Mouse (Mus musculus) limb, embryonic 12.5 days (tissue): ENCODE data around the gene Serpina3a. TPM values are rescaled to one million over a fixed set of nuclear protein-coding genes. Genes with fewer than 3 reads are reported as not detected.

Source experiments
- ATAC-seq: fragments of 200-750 bp; cut with Nextera tagmentation; 2 replicates; pipeline ENCODE4 v1.8.0; 2017; ENCODE audit warnings: low read depth, moderate TSS enrichment; ENCODE audit not compliant: insufficient number of reproducible peaks, insufficient read depth, low FRiP score, low TSS enrichment
- H3K27ac ChIP-seq: fragments of 300-500 bp; sonication (generic); 2 replicates; pipeline ENCODE4 v1.5.1; 2016; ENCODE audit warnings: mild to moderate bottlenecking, moderate library complexity
- H3K27me3 ChIP-seq: fragments of 300-500 bp; sonication (generic); 2 replicates; pipeline ENCODE4 v1.6.1; 2016; ENCODE audit warnings: mild to moderate bottlenecking, moderate library complexity
- H3K36me3 ChIP-seq: fragments of 300-500 bp; sonication (generic); 2 replicates; pipeline ENCODE4 v1.6.1; 2016; ENCODE audit warnings: mild to moderate bottlenecking, moderate library complexity
- H3K4me1 ChIP-seq: fragments of 300-500 bp; sonication (generic); replicated peaks from 2 replicates; pipeline ENCODE4 v1.6.1; 2016
- H3K4me2 ChIP-seq: fragments of 300-500 bp; sonication (generic); 2 replicates; pipeline ENCODE4 v1.6.1; 2016; ENCODE audit warnings: mild to moderate bottlenecking, moderate library complexity
- H3K4me3 ChIP-seq: fragments of 300-500 bp; sonication (generic); replicated peaks from 2 replicates; pipeline ENCODE4 v1.5.1; 2016; ENCODE audit warnings: mild to moderate bottlenecking
- H3K9ac ChIP-seq: fragments of 300-500 bp; sonication (generic); replicated peaks from 2 replicates; pipeline ENCODE4 v1.6.1; 2016; ENCODE audit warnings: mild to moderate bottlenecking, moderate library complexity
- H3K9me3 ChIP-seq: fragments of 300-500 bp; sonication (generic); 2 replicates; pipeline ENCODE4 v1.6.1; 2016; ENCODE audit warnings: mild to moderate bottlenecking, moderate library complexity
- WGBS: fragments of 180-500 bp; shearing (Covaris S2); methylation state at CpG from one replicate; pipeline ENCODE4 v1.1.7; 2016; 5-methylcytosine and 5-hydroxymethylcytosine counted together
- polyA plus RNA-seq: library from polyadenylated mRNA; unstranded; fragments of >200 nt; fragmentation: Nextera tagmentation; extraction: Ambion mirVana; gene quantifications from 2 replicates; pipeline ENCODE4 v1.2.1, GENCODE M21; 2016

Serpina3a gene
- polyA plus RNA-seq, 1 experiment from 2014 or later, result not detected

DNA sequence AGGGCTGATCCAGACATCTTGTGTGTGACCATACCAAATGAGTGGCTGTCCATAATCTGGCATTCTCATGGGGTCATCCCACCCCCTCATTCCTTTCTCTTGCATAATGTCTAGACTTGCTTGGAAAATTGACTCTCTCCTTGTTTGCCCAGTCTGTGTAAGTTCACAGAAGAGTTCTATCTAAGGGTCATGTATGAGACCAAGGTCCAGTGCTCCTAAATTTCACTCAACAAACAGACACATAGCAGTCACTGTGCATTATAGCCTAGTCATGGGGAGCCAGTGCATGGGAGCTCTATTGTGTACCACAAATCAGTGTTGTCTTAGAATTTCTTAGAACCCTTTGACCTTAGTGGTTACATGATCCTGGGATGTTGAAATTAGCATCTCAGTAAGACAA lies 5.6 kb upstream of the Serpina3a start:
- H3K27ac ChIP-seq, result no peak overlapping the region
- H3K36me3 ChIP-seq, result no peaks in the 10 kb centered on the region
- H3K4me1 ChIP-seq, result no peaks in the 10 kb centered on the region
- H3K4me2 ChIP-seq, result no peak overlapping the region
- ATAC-seq, result no peak
- H3K9me3 ChIP-seq, result no peaks in the 10 kb centered on the region
- no peaks in the 10 kb centered on the region for H3K27me3 ChIP-seq
- H3K4me3 ChIP-seq, result no peak overlapping the region
- H3K9ac ChIP-seq, result no peak overlapping the region

DNA sequence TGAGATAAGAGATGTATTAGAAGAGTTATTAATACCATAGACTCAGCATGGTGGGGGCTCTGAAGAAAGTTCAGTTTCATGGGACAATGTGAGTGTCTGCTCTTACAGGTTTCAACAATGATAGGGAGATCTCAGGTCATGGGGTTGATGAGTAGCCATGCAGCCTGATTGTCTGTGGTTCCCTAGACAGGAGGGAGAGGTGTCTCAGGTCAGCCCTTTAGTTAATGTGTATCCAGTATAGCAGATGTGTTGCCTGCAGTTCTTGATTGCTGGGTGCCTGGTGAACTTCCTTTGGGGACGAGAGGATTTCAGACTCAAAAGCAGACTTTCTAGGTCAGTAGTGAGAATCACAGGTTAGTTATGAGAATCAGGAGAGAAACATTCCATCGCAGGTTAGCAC lies 4.0 kb upstream of the Serpina3a start:
- no peak overlapping the region for H3K27ac ChIP-seq
- H3K27me3 ChIP-seq, result no peaks in the 10 kb centered on the region
- ATAC-seq, result no peak
- H3K4me2 ChIP-seq, result no peak overlapping the region
- H3K4me3 ChIP-seq, result no peak overlapping the region
- no peak overlapping the region for H3K9ac ChIP-seq
- H3K9me3 ChIP-seq, result no peaks in the 10 kb centered on the region
- WGBS, result 79% methylated on average over 2 of the region's 2 CpGs
- no peaks in the 10 kb centered on the region for H3K36me3 ChIP-seq
- H3K4me1 ChIP-seq, result no peaks in the 10 kb centered on the region

DNA sequence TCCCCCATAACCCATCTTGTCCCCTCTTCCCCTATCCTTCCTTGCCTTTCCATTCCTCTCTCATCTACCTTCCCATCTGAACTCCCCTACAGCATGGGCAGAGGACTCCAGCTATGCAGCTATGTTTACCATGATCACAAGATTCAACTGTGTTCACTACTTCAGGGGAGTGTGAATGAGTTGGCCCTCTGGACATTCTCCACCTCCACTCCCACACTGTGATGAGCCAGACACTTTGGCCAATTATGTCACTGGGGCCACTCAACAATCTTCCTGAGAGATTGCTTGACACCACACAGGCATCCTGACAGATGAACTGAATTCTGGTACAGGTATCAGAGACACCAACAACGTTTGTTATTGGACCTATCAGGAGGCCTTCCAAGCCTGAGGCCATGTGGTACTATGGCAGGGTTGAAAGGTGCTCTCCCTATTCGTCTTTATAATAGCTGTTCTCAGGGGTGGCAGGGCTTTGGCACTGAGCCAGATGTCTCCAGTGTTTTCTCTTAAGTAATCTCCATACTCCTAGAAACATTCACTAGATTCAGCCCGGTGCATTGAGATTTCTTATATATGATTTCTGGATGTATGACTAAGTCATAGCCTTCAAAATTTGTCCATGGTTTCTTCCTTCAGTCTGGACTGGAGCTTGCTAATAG lies 2.5 kb downstream of the Serpina3a start:
- Histone ChIP-seq H3K4me1 (no peaks in the 10 kb centered on the region), H3K4me3 (no peak overlapping the region), H3K36me3 (no peaks in the 10 kb centered on the region), H3K9ac (no peak overlapping the region), H3K4me2 (no peak overlapping the region), H3K27ac (no peak overlapping the region), H3K27me3 (no peaks in the 10 kb centered on the region), H3K9me3 (no peaks in the 10 kb centered on the region)
- 58% methylated on average over 3 of the region's 3 CpGs for WGBS
- ATAC-seq, result no peak

DNA sequence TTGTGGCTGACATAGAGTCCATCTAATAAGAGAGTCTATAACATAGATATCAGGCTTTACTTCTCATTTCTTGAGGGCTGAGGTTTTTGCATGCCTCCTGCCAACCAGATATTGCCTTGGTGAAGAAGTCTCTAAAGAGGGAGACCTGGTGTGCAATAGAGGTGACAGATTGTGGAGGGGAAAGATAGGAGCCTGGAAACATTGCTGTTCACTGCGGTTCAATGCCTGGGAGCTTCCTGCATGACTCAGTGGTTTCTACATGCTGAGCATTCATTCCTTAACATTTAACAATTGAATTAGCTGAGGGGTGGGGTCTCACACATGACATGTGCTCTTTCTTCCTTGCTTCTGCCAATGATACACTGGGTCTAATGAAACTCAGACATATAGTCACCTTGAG lies 10.6 kb downstream of the Serpina3a start:
- ATAC-seq, result no peak
- Histone ChIP-seq H3K27me3 (no peaks in the 10 kb centered on the region), H3K9me3 (no peaks in the 10 kb centered on the region), H3K4me3 (no peak overlapping the region), H3K27ac (no peak overlapping the region), H3K9ac (no peak overlapping the region), H3K4me1 (no peaks in the 10 kb centered on the region), H3K4me2 (no peak overlapping the region), H3K36me3 (no peaks in the 10 kb centered on the region)
- WGBS, result 78% methylated on average over 1 of the region's 1 CpGs

DNA sequence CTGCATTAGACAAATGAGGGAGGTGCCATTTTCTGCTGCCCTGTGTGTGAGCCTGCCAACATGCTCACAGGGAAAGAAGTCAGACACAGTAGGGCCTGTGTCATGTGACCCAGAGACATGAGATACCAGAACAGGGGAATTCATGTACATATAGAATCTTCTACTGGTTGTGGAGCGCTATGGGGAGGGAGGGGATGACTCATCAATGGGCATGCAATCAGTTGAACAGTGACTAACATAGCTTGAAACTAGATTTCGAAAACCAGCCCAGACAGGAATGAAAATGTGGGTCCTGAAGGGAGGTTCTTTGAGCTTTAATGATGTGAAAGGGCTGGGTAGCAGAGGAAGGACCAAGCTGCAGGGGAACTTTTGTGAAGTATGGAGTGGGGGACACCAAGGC lies 11.5 kb downstream of the Serpina3a start:
- 92% methylated on average over 2 of the region's 2 CpGs for WGBS
- Histone ChIP-seq H3K9me3 (no peaks in the 10 kb centered on the region), H3K4me1 (no peaks in the 10 kb centered on the region), H3K27ac (no peak overlapping the region), H3K27me3 (no peaks in the 10 kb centered on the region), H3K4me2 (no peak overlapping the region), H3K9ac (no peak overlapping the region), H3K36me3 (no peaks in the 10 kb centered on the region), H3K4me3 (no peak overlapping the region)
- no peak for ATAC-seq

DNA sequence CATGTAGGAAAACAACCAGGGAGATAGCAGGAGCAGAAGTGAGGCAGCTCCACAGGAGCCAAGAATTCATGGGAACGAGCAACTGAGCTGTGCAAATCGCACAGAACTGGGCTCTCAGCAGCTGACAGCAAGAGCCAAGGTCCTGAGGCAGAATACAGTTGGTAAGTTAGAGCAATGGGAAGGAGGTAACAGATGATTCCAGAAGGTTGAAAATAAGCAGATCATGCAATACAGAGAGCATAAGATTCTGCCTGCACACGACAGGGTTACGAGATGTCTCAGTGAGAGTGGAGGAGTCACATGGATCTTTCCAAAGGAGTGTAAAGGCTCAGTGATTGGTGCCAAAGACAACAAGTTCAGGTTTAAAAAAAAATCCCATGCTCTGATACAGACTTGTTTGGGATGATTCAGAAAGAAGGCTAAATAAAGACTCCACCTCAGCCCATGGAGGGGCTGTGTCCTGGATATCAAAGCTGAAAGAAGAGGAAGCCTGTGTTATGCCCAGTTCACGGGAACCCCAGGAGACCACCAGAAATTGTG lies 12.6 kb downstream of the Serpina3a start:
- H3K4me1 ChIP-seq, result no peaks in the 10 kb centered on the region
- no peak overlapping the region for H3K4me2 ChIP-seq
- H3K9me3 ChIP-seq, result no peaks in the 10 kb centered on the region
- no peaks in the 10 kb centered on the region for H3K27me3 ChIP-seq
- no peak for ATAC-seq
- no peak overlapping the region for H3K4me3 ChIP-seq
- H3K9ac ChIP-seq, result no peak overlapping the region
- no peak overlapping the region for H3K27ac ChIP-seq
- no peaks in the 10 kb centered on the region for H3K36me3 ChIP-seq
- WGBS, result 86% methylated on average over 5 of the region's 5 CpGs

DNA sequence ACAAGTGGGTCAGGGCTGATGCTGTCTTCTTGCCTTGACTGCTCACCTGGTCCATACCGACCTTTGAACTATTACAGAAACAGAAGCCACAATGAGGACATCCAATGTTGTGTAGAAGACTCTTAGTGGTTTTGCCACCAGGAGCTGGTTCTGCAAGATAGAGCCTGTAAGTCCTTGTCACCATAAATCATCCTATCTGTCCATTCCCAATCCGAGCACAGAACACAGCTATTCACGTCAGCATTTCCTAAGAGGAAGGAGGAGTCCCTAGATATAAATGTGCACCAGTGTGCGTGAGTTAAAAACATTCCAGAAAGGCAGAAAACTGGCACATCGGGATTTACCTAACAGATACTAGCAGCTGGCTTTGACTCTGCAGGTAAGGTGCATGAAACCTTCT lies 15.2 kb downstream of the Serpina3a start, which contains the start of gene Serpina3b:
Gene Serpina3b, plus strand, starts transcription at position 301 of the 400 bp plus-strand sequence.
- Histone ChIP-seq H3K4me2 (no peak within 1 kb of the TSS), H3K9ac (no peak within 1 kb of the TSS), H3K9me3 (no peaks in the 10 kb centered on the region), H3K27me3 (no peaks in the 10 kb centered on the region), H3K36me3 (no peaks in the 10 kb centered on the region), H3K4me1 (no peaks in the 10 kb centered on the region), H3K27ac (no peak within 1 kb of the TSS), H3K4me3 (no peak within 1 kb of the TSS)
- WGBS, result 74% methylated on average over 5 of the region's 5 CpGs
- no peak for ATAC-seq

DNA sequence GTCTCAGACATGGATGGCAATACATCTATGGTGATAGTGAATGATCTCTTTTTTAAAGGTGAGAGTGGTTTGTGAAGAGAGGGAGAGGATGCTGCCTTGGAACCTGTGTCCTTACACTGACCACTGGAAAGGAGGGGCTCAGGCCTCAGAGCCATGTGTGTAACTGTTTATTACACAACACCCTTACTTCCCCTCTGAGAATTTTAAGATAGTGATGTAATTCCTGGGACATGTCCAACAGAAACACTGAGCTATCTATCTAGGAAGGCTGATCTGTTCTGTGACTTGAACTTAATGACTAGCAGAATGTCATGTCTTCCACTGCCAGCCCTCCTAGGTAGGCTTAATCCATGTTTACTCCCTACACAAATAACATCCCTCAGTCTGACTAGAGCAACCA lies 18.5 kb downstream of the Serpina3a start:
- no peak overlapping the region for H3K9ac ChIP-seq
- H3K27ac ChIP-seq, result no peak overlapping the region
- no peaks in the 10 kb centered on the region for H3K4me1 ChIP-seq
- H3K27me3 ChIP-seq, result no peaks in the 10 kb centered on the region
- no peak for ATAC-seq
- H3K9me3 ChIP-seq, result no peaks in the 10 kb centered on the region
- no peak overlapping the region for H3K4me3 ChIP-seq
- H3K4me2 ChIP-seq, result no peak overlapping the region
- H3K36me3 ChIP-seq, result no peaks in the 10 kb centered on the region

DNA sequence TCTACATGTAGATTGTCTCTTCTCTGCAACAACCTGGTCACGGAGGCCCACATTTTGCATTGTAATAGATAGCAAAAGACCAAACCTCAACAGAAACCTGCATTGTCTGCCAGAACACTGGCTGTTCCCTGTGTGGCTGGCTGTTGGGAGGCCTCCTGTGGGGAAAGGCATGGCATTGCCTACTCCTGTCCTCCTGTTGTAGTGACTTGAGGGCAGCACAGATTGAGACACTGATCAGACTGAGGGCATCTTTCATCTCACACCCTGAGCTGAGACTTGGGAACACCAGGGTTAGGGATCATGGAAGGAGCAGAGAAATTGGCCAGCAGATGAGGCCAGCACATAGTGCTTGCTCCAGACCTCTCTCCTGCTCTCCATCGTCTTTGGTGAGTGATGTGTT lies 25.7 kb downstream of the Serpina3a start:
- Histone ChIP-seq H3K4me1 (no peaks in the 10 kb centered on the region), H3K9me3 (no peaks in the 10 kb centered on the region), H3K27me3 (no peaks in the 10 kb centered on the region), H3K4me2 (no peak overlapping the region), H3K9ac (no peak overlapping the region), H3K36me3 (no peaks in the 10 kb centered on the region), H3K27ac (no peak overlapping the region), H3K4me3 (no peak overlapping the region)
- no peak for ATAC-seq
- 82% methylated on average over 2 of the region's 2 CpGs for WGBS

DNA sequence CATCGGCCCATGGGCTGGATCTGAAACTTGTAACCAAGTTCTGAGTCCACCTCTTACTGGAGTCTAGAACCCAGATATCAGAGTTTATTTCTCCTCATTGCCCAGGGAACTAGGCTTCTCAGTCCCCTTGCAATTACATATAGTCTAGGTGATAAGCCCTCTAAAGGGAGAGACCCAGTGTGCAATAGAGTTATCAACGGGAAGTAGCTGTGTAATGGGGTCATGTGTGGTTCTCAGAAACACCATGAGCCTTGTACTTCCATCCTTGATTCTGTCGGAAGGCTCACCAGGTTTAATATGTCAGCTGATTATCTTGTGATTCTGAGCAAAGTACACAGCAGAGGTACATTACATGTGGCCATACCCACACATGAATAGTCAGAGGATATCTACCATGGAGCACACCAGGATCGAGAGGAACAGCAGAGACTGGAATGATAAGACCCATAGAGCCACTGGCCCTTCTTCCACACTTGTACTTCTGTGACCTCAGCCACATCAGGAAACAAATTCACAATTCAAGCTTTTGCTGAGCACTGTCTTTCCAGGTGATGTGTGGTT lies 28.1 kb downstream of the Serpina3a start:
- 89% methylated on average over 4 of the region's 4 CpGs for WGBS
- no peak overlapping the region for H3K4me3 ChIP-seq
- H3K9ac ChIP-seq, result no peak overlapping the region
- no peaks in the 10 kb centered on the region for H3K36me3 ChIP-seq
- no peaks in the 10 kb centered on the region for H3K27me3 ChIP-seq
- ATAC-seq, result no peak
- H3K27ac ChIP-seq, result no peak overlapping the region
- H3K4me2 ChIP-seq, result no peak overlapping the region
- no peaks in the 10 kb centered on the region for H3K9me3 ChIP-seq
- no peaks in the 10 kb centered on the region for H3K4me1 ChIP-seq

DNA sequence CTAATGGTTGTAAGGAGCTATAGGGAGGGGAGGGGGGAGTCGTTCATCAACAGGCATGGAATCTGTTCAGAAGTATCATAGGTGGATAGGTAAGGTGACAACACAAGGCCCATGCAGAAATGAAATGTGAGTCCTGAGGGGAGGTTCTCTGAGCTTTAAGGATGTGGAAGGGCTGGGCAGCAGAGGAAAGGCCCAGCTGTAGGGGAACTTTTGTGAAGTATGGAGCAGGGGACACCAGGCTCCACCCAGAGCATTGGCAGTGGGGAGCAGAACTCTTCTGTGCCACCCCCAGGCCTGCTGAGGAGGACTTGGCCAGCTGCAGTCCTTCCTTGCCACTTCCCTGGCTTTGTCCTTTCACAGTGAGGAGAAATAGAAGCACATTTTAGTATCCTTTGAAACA lies 29.0 kb downstream of the Serpina3a start:
- no peak overlapping the region for H3K4me3 ChIP-seq
- no peak for ATAC-seq
- H3K9ac ChIP-seq, result no peak overlapping the region
- no peak overlapping the region for H3K4me2 ChIP-seq
- H3K9me3 ChIP-seq, result no peaks in the 10 kb centered on the region
- H3K27ac ChIP-seq, result no peak overlapping the region
- H3K36me3 ChIP-seq, result no peaks in the 10 kb centered on the region
- 73% methylated on average over 1 of the region's 1 CpGs for WGBS
- no peaks in the 10 kb centered on the region for H3K27me3 ChIP-seq
- H3K4me1 ChIP-seq, result no peaks in the 10 kb centered on the region

DNA sequence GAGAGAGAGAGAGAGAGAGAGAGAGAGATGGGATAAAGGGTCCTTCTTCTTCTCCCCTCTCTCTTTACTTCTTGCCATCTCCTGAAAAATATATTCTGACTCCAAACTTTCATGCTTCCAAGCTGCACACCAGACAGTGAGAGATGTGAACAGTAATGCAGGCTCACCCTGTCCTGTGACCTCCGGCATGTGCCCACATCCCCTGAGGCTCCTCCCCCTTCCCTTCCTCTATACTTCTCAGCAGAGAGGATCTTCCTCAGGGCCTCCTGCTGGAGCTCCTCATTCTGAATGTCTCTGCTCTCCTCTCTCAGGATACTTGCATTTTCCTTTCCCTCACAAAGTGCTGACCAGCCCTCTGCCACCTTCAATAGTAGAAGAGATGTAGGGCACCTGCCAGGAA lies 29.9 kb downstream of the Serpina3a start:
- Histone ChIP-seq H3K27me3 (no peaks in the 10 kb centered on the region), H3K9me3 (no peaks in the 10 kb centered on the region), H3K27ac (no peak overlapping the region), H3K4me1 (no peaks in the 10 kb centered on the region), H3K36me3 (no peaks in the 10 kb centered on the region), H3K4me2 (no peak overlapping the region), H3K9ac (no peak overlapping the region), H3K4me3 (no peak overlapping the region)
- ATAC-seq, result no peak
- 59% methylated on average over 1 of the region's 1 CpGs for WGBS
